Mouse (Mus musculus) embryonic facial prominence, embryonic 15.5 days (tissue): ENCODE measurements around the gene Ccdc14. TPM values are rescaled to one million over a fixed set of nuclear protein-coding genes. Genes with fewer than 3 reads are reported as not detected.
"Not testable (repeated sequence)": the region's sequence is repeated elsewhere in the genome, so short reads cannot be mapped to it uniquely, and the experiment has no call there.

ENCODE experiments used
- ATAC-seq: fragments of 200-750 bp; cut with Nextera tagmentation; 2 replicates; pipeline ENCODE4 v1.8.0; 2017; ENCODE audit warnings: low read depth, moderate TSS enrichment; ENCODE audit not compliant: insufficient number of reproducible peaks, low FRiP score, low TSS enrichment
- H3K27ac ChIP-seq: fragments of 300-500 bp; sonication (generic); replicated peaks from 2 replicates; pipeline ENCODE4 v1.5.1; 2015; ENCODE audit warnings: mild to moderate bottlenecking, inconsistent platforms
- H3K27me3 ChIP-seq: fragments of 300-500 bp; sonication (generic); 2 replicates; pipeline ENCODE4 v1.6.1; 2015; ENCODE audit warnings: inconsistent platforms
- H3K36me3 ChIP-seq: fragments of 300-500 bp; sonication (generic); 2 replicates; pipeline ENCODE4 v1.6.1; 2015; ENCODE audit warnings: mild to moderate bottlenecking, inconsistent platforms
- H3K4me1 ChIP-seq: fragments of 300-500 bp; sonication (generic); 2 replicates; pipeline ENCODE4 v1.6.1; 2015; ENCODE audit warnings: inconsistent platforms
- H3K4me2 ChIP-seq: fragments of 300-500 bp; sonication (generic); replicated peaks from 2 replicates; pipeline ENCODE4 v1.6.1; 2015; ENCODE audit warnings: mild to moderate bottlenecking, inconsistent platforms
- H3K4me3 ChIP-seq: fragments of 300-500 bp; sonication (generic); replicated peaks from 2 replicates; pipeline ENCODE4 v1.5.1; 2015; ENCODE audit warnings: mild to moderate bottlenecking, inconsistent platforms
- H3K9ac ChIP-seq: fragments of 300-500 bp; sonication (generic); 2 replicates; pipeline ENCODE4 v1.6.1; 2015; ENCODE audit warnings: inconsistent platforms
- H3K9me3 ChIP-seq: fragments of 300-500 bp; sonication (generic); replicated peaks from 2 replicates; pipeline ENCODE4 v1.6.1; 2016; ENCODE audit warnings: inconsistent platforms
- WGBS: fragments of 180-500 bp; shearing (Covaris S2); methylation state at CpG from one replicate; pipeline ENCODE4 v1.1.7; 2015; 5-methylcytosine and 5-hydroxymethylcytosine counted together
- polyA plus RNA-seq: library from polyadenylated mRNA; unstranded; fragments of >200 nt; fragmentation: Nextera tagmentation; extraction: Ambion mirVana; gene quantifications from 2 replicates; pipeline ENCODE4 v1.2.1, GENCODE M21; 2015

Ccdc14 gene
- polyA plus RNA-seq, 1 experiment from 2014 or later: 6.2 TPM

DNA sequence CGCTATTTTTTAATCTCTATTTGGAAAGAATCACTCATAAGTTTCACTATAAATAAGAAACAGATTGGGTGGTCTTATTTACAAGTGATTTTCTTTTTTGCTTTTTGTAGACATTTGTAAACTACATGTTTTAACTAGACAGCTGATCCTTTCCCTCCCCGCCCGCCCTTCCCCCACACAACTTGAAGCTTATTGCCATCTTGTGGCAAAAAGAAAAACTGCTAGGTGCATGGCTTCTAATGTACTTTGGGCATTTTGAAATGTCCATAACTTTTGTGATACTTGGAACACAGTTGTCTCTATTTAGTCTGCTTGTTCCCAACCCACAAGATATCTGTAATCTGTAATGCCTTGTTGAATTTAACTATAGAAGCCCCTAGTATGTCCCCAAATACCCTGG lies 21.1 kb downstream of the Ccdc14 start:
- WGBS: 76% methylated on average over 3 of the region's 3 CpGs
- Histone ChIP-seq H3K36me3 (peaks cover 4% of the 10 kb centered on the region; the same call in 1 of the 2 replicates), H3K27me3 (no peaks in the 10 kb centered on the region), H3K9me3 (no peaks in the 10 kb centered on the region), H3K4me3 (no peak overlapping the region), H3K4me2 (no peak overlapping the region), H3K27ac (no peak overlapping the region), H3K9ac (no peak overlapping the region), H3K4me1 (no peaks in the 10 kb centered on the region)
- ATAC-seq: no peak

GRCm38 (mm10) chr16:34725156-34725555 lies 34.7 kb downstream of the Ccdc14 start:
- Histone ChIP-seq H3K9ac (no peak overlapping the region), H3K36me3 (peaks cover 15% of the 10 kb centered on the region; the same call in 1 of the 2 replicates), H3K4me2 (no peak overlapping the region), H3K4me3 (no peak overlapping the region), H3K9me3 (no peaks in the 10 kb centered on the region), H3K27ac (no peak overlapping the region), H3K27me3 (no peaks in the 10 kb centered on the region), H3K4me1 (no peaks in the 10 kb centered on the region)
- ATAC-seq: no peak
- WGBS: 95% methylated on average over 3 of the region's 3 CpGs

GRCm38 (mm10) chr16:34728610-34729009 lies 38.2 kb downstream of the Ccdc14 start:
- not testable (repeated sequence) for H3K4me2 ChIP-seq, H3K9me3 ChIP-seq, H3K27me3 ChIP-seq, H3K4me1 ChIP-seq, H3K36me3 ChIP-seq, H3K4me3 ChIP-seq, ATAC-seq, H3K9ac ChIP-seq, H3K27ac ChIP-seq

GRCm38 (mm10) chr16:34729371-34729770 lies 39.0 kb downstream of the Ccdc14 start:
- H3K4me2 ChIP-seq: no peak overlapping the region
- no peaks in the 10 kb centered on the region for H3K9me3 ChIP-seq
- no peaks in the 10 kb centered on the region; the same call in 1 of the 2 replicates for H3K36me3 ChIP-seq
- H3K27ac ChIP-seq: no peak overlapping the region
- no peak overlapping the region for H3K4me3 ChIP-seq
- H3K27me3 ChIP-seq: no peaks in the 10 kb centered on the region
- no peak for ATAC-seq
- H3K4me1 ChIP-seq: no peaks in the 10 kb centered on the region
- 88% methylated on average over 1 of the region's 1 CpGs for WGBS
- H3K9ac ChIP-seq: no peak overlapping the region

DNA sequence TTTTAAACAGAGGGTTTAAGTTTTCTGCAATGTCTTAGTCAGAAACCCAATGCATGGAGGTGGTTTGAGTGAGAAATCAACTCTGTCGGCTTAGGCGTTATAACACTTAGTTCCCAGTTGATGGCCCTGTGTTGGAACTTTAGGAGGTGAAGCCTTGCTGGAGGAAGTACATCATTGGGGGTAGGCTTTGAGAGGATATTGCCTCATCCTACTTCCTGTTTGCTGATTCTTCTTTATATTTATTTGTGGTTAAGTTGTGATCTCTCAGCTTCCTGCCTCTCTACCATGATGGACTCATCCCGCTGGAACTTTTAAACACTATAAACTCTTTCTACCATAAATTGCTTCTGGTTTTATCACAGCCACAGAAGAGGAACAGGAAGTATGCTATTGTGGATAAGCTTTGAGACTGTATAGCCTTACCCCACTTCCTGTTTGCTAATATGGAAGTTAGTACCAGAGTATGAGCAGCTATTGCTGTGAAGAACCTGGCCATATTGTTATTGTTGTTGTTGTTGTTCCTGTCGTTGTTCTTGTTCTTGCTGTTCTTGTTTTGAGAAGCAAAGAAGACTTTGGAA lies 48.3 kb downstream of the Ccdc14 start:
- no peak overlapping the region for H3K4me3 ChIP-seq
- no peaks in the 10 kb centered on the region for H3K9me3 ChIP-seq
- WGBS: 87% methylated on average over 4 of the region's 4 CpGs
- H3K9ac ChIP-seq: no peak overlapping the region
- H3K4me2 ChIP-seq: no peak overlapping the region
- H3K27me3 ChIP-seq: no peaks in the 10 kb centered on the region
- no peaks in the 10 kb centered on the region for H3K4me1 ChIP-seq
- H3K27ac ChIP-seq: no peak overlapping the region
- no peaks in the 10 kb centered on the region for H3K36me3 ChIP-seq
- no peak for ATAC-seq

- no peak for ATAC-seq
- no peaks in the 10 kb centered on the region for H3K9me3 ChIP-seq
- H3K4me2 ChIP-seq: no peak overlapping the region
- H3K27ac ChIP-seq: no peak overlapping the region
- H3K27me3 ChIP-seq: peaks cover 14% of the 10 kb centered on the region
- H3K4me1 ChIP-seq: peaks cover 15% of the 10 kb centered on the region; the same call in 1 of the 2 replicates
- 49% methylated on average over 2 of the region's 2 CpGs for WGBS
- H3K9ac ChIP-seq: no peak overlapping the region
- H3K36me3 ChIP-seq: no peaks in the 10 kb centered on the region
- no peak overlapping the region for H3K4me3 ChIP-seq
Observed at GRCm38 (mm10) chr16:34742930-34743329, 52.5 kb downstream of the Ccdc14 start.

DNA sequence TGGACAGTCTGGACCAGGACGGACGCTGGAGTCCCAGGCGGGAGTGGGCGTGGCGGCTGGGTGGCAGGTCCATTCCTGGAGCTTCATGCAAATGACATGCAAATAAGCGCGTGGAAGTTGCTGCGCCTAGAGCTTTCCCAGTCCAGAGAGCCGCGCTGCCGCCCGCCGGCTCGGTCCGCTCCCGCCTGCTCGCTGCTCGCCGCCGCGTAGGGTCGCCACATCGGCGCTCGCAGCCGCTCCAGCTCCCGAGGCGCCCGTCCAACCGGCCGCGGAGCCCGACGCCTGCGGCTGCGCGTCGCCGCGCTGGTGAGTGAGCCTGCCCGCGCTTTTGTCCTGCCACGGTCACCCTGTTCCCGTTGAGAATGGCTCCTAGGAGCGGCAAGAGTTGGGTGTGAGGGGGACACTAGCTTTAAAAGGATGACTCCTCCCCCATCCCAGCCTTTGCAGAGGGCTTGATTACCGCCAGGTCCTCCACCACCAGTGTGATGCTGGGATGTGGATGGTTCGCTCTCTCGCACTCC lies 54.7 kb downstream of the Ccdc14 start, which contains the start of gene Mylk:
Gene Mylk (plus strand): TSS at position 146 of the 521 bp plus-strand sequence.
- Histone ChIP-seq H3K27me3 (peaks cover 14% of the 10 kb centered on the region), H3K4me2 (peak within 1 kb of the TSS; percentile 83), H3K4me3 (peak within 1 kb of the TSS; percentile 52), H3K9me3 (no peaks in the 10 kb centered on the region), H3K4me1 (peaks cover 15% of the 10 kb centered on the region; the same call in 1 of the 2 replicates), H3K36me3 (no peaks in the 10 kb centered on the region), H3K9ac (peak within 1 kb of the TSS; percentile 35; the same call in 1 of the 2 replicates), H3K27ac (no peak within 1 kb of the TSS)
- WGBS: under 1% methylated on average over 48 of the region's 48 CpGs
- peak; percentile 90 for ATAC-seq

- Histone ChIP-seq H3K9ac (no peak overlapping the region), H3K9me3 (no peaks in the 10 kb centered on the region), H3K4me3 (no peak overlapping the region), H3K4me1 (peaks cover 15% of the 10 kb centered on the region; the same call in 1 of the 2 replicates), H3K27ac (no peak overlapping the region), H3K4me2 (no peak overlapping the region), H3K27me3 (peaks cover 14% of the 10 kb centered on the region), H3K36me3 (no peaks in the 10 kb centered on the region)
- ATAC-seq: no peak
- WGBS: 26% methylated on average over 11 of the region's 11 CpGs
Observed at GRCm38 (mm10) chr16:34748081-34748720, 57.8 kb downstream of the Ccdc14 start.

DNA sequence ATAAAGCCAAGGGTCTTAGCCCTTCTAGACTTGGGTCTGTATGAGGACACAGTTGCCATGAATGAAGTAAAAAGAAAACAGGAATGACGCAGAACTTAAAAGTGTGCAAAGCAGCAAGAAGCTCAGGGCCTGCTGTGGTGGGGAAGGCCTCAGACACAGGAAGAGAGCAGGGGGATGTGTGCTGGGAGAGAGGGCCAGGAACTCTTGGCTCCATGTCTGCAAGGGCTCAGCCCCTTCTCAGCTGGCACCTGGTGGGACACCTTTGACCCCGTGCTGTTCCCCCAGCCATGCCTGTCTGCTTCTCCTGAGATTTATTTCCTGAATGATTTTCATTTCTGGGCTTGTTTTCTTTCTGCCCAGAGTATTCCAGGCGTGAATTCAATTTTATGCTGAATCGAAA lies 59.1 kb downstream of the Ccdc14 start:
- Histone ChIP-seq H3K27ac (no peak overlapping the region), H3K4me1 (peaks cover 15% of the 10 kb centered on the region; the same call in 1 of the 2 replicates), H3K36me3 (no peaks in the 10 kb centered on the region), H3K9me3 (no peaks in the 10 kb centered on the region), H3K27me3 (peaks cover 14% of the 10 kb centered on the region), H3K9ac (no peak overlapping the region), H3K4me2 (no peak overlapping the region), H3K4me3 (no peak overlapping the region)
- no peak for ATAC-seq
- 64% methylated on average over 4 of the region's 4 CpGs for WGBS

DNA sequence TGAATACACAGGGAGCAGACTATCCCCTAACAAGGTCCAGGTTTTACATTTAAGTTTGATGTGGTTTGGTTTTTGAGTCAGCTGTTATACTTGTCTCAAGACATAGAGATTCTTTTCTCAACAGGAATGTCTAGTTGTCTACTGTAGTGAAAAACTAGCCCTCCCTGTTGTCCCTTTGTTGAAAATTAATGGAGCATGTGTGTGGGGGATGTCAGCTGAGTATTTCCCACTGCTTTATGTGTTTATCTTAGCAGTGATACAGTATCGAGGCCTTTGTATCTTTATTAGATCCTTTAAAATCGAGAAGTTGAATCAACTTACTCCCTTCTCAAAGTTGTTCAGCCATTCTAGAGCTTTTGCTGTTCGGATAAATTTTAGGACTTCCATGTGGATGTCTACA lies 61.6 kb downstream of the Ccdc14 start:
- WGBS: 61% methylated on average over 3 of the region's 3 CpGs

GRCm38 (mm10) chr16:34752977-34753376 lies 62.6 kb downstream of the Ccdc14 start:
- WGBS: 85% methylated on average over 3 of the region's 3 CpGs
- Histone ChIP-seq H3K9ac (no peak overlapping the region), H3K36me3 (no peaks in the 10 kb centered on the region), H3K27ac (no peak overlapping the region), H3K4me1 (peaks cover 6% of the 10 kb centered on the region), H3K4me2 (no peak overlapping the region), H3K4me3 (no peak overlapping the region), H3K9me3 (no peaks in the 10 kb centered on the region), H3K27me3 (no peaks in the 10 kb centered on the region)
- no peak for ATAC-seq

More for the DNA sequence above, 61.6 kb downstream of the Ccdc14 start:
- Histone ChIP-seq H3K27ac (no peak overlapping the region), H3K9ac (no peak overlapping the region), H3K4me1 (peaks cover 3% of the 10 kb centered on the region), H3K4me3 (no peak overlapping the region), H3K9me3 (no peaks in the 10 kb centered on the region), H3K4me2 (no peak overlapping the region), H3K36me3 (no peaks in the 10 kb centered on the region), H3K27me3 (no peaks in the 10 kb centered on the region)
- ATAC-seq: no peak
